14 mouse cellular contexts compared by ENCODE assay signal in genomic region chr2:120660486-120661078, GRCm38 (mm10). TPM values are rescaled to one million over a fixed set of nuclear protein-coding genes. Genes with fewer than 3 reads are reported as not detected.
A peak's percentile ranks its signal among the peaks of the same experiment; 100 is the strongest.
DNase-seq lines count a peak whose midpoint lies in the region; ATAC-seq and TF ChIP-seq lines count a peak whose summit lies in the region.
"Had no signal": no experiment of that assay in that cellular context is flagged by ENCODE, and none has a peak within 500 bp of the region (broad histone marks: within the 10 kb centered on the region; RNA-seq: fewer than 3 reads in every experiment).

No protein-coding gene starts in this region.

- DNase-seq in heart, adult 11 months = peak; percentile 79
- no peak for DNase-seq in heart, postnatal 14 days
- no peak for DNase-seq in lung, adult 2 months
- DNase-seq in embryo, embryonic 11 days = no peak
- no peak for DNase-seq in cerebellum, adult 9-11 months
- DNase-seq: cerebellum, postnatal 36 days had no signal

- H3K27me3 ChIP-seq in lung, embryonic 16.5 days (ENCODE audit: control insufficient read depth, insufficient read depth, low read depth, low read length) = no peaks in the 10 kb centered on the region
- no peaks in the 10 kb centered on the region for H3K27me3 ChIP-seq in liver, embryonic 16.5 days (ENCODE audit: control insufficient read depth, insufficient read depth, low read depth, low read length)
- H3K27me3 ChIP-seq: embryonic facial prominence, embryonic 15.5 days; intestine, embryonic 15.5 days; midbrain, embryonic 15.5 days; neural tube, embryonic 13.5 days had no signal

- H3K9me3 ChIP-seq in lung, embryonic 16.5 days (ENCODE audit: control insufficient read depth, low read length) = no peaks in the 10 kb centered on the region
- H3K9me3 ChIP-seq in liver, embryonic 16.5 days (replicated peaks; ENCODE audit: control insufficient read depth, low read length) = no peaks in the 10 kb centered on the region
- H3K9me3 ChIP-seq: embryonic facial prominence, embryonic 15.5 days; intestine, embryonic 15.5 days; midbrain, embryonic 15.5 days; neural tube, embryonic 13.5 days had no signal

- intact Hi-C loops in heart, postnatal 14 days (cut with DNase I) = no loop called here

- ATAC-seq in lung, embryonic 16.5 days (ENCODE audit: low read depth) = peak; percentile 62
- ATAC-seq in liver, embryonic 16.5 days (ENCODE audit: low read depth) = peak; percentile 84
- ATAC-seq in frontal cortex, adult (ENCODE audit: low TSS enrichment) = no peak
- ATAC-seq: forebrain, embryonic 16.5 days; intestine, embryonic 15.5 days; midbrain, embryonic 15.5 days had no signal

- WGBS in lung, embryonic 16.5 days = 39% methylated on average over 5 of the region's 5 CpGs
- 36% methylated on average over 5 of the region's 5 CpGs for WGBS in lung, adult 2 months
- WGBS in liver, embryonic 16.5 days (ENCODE audit: insufficient replicate concordance) = 22% methylated on average over 5 of the region's 5 CpGs

- H3K9ac ChIP-seq in lung, embryonic 16.5 days (ENCODE audit: low read length) = no peak overlapping the region
- H3K9ac ChIP-seq in liver, embryonic 16.5 days (ENCODE audit: low read depth, low read length) = no peak overlapping the region
- H3K9ac ChIP-seq: embryonic facial prominence, embryonic 15.5 days; intestine, embryonic 15.5 days; midbrain, embryonic 15.5 days; neural tube, embryonic 13.5 days had no signal

- no peak for TF ChIP-seq POLR2A in lung, adult 2 months (IDR thresholded peaks at IDR 0.05; ENCODE audit: borderline replicate concordance, extremely low read depth, low read depth, low read length)

- no peak for TF ChIP-seq CTCF in lung, adult 2 months (IDR thresholded peaks at IDR 0.05; ENCODE audit: insufficient read depth, low read length)

- H3K27ac ChIP-seq in lung, embryonic 16.5 days (ENCODE audit: low read length) = peak overlapping the region; percentile 14
- no peak overlapping the region for H3K27ac ChIP-seq in liver, embryonic 16.5 days (ENCODE audit: low read length)
- H3K27ac ChIP-seq: embryonic facial prominence, embryonic 15.5 days; intestine, embryonic 15.5 days; midbrain, embryonic 15.5 days; neural tube, embryonic 13.5 days had no signal

- H3K36me3 ChIP-seq in lung, embryonic 16.5 days (ENCODE audit: control insufficient read depth, insufficient read depth, low read length) = no peaks in the 10 kb centered on the region; the same call in 1 of the 2 replicates
- H3K36me3 ChIP-seq in liver, embryonic 16.5 days (ENCODE audit: control insufficient read depth, insufficient read depth) = no peaks in the 10 kb centered on the region
- H3K36me3 ChIP-seq: embryonic facial prominence, embryonic 15.5 days; intestine, embryonic 15.5 days; midbrain, embryonic 15.5 days; neural tube, embryonic 13.5 days had no signal

- H3K4me2 ChIP-seq in lung, embryonic 16.5 days (ENCODE audit: low read depth, low read length) = no peak overlapping the region
- no peak overlapping the region; the same call in 1 of the 2 replicates for H3K4me2 ChIP-seq in liver, embryonic 16.5 days (ENCODE audit: low read depth, low read length)
- H3K4me2 ChIP-seq: embryonic facial prominence, embryonic 15.5 days; intestine, embryonic 15.5 days; midbrain, embryonic 15.5 days; neural tube, embryonic 13.5 days had no signal

- H3K4me1 ChIP-seq in lung, embryonic 16.5 days (replicated peaks; ENCODE audit: control insufficient read depth, insufficient read depth, low read length) = peaks cover 19% of the 10 kb centered on the region
- H3K4me1 ChIP-seq in lung, adult 2 months (ENCODE audit: control insufficient read depth, insufficient read depth, low read length) = peaks cover 27% of the 10 kb centered on the region
- H3K4me1 ChIP-seq in liver, embryonic 16.5 days (ENCODE audit: control insufficient read depth, low read depth, low read length) = peaks cover 23% of the 10 kb centered on the region
- H3K4me1 ChIP-seq: embryonic facial prominence, embryonic 15.5 days; intestine, embryonic 15.5 days; midbrain, embryonic 15.5 days had no signal

- H3K4me3 ChIP-seq in lung, embryonic 16.5 days (ENCODE audit: low read length) = no peak overlapping the region
- no peak overlapping the region for H3K4me3 ChIP-seq in lung, adult 2 months (replicated peaks; ENCODE audit: extremely low read depth, low read depth, low read length)
- H3K4me3 ChIP-seq in liver, embryonic 16.5 days (ENCODE audit: low read depth, low read length) = no peak overlapping the region
- H3K4me3 ChIP-seq: embryonic facial prominence, embryonic 15.5 days; intestine, embryonic 15.5 days; midbrain, embryonic 15.5 days; neural tube, embryonic 13.5 days had no signal

RNA-seq across cellular contexts. Expression of gene Stard9, which starts 31.7 kb away (rescaled TPM):
- 10 to 100 TPM; 16.1 to 17.9 TPM for total RNA-seq in heart, postnatal 14 days (2021)
- 10.3 and 14.6 TPM in 2 replicates for polyA plus RNA-seq in lung, embryonic 16.5 days (2015; fragmentation: Nextera tagmentation; extraction: Ambion mirVana)
- polyA plus RNA-seq in lung, adult 2 months (2012; rRNA removed) = 28.3 and 34.7 TPM in 2 replicates
- polyA plus RNA-seq in liver, embryonic 16.5 days (2015; fragmentation: Nextera tagmentation; extraction: Ambion mirVana) = 0.92 and 0.94 TPM in 2 replicates

RNA-seq across cellular contexts. Expression of gene Lrrc57, which starts 51.3 kb away (rescaled TPM):
- total RNA-seq in heart, postnatal 14 days (2021) = 10 to 100 TPM; 13.3 to 13.6 TPM
- polyA plus RNA-seq in lung, embryonic 16.5 days (2015; fragmentation: Nextera tagmentation; extraction: Ambion mirVana) = 29.9 and 31.1 TPM in 2 replicates
- 9.3 and 12.9 TPM in 2 replicates for polyA plus RNA-seq in lung, adult 2 months (2012; rRNA removed)
- 11.4 and 12.7 TPM in 2 replicates for polyA plus RNA-seq in liver, embryonic 16.5 days (2015; fragmentation: Nextera tagmentation; extraction: Ambion mirVana)

RNA-seq across cellular contexts. Expression of gene Haus2, which starts 51.4 kb away (rescaled TPM):
- 10 to 100 TPM in 1 of 2 experiments, 1 to 10 TPM in 1; 9.2 to 10.8 TPM for total RNA-seq in heart, postnatal 14 days (2021)
- 21.6 and 23.1 TPM in 2 replicates for polyA plus RNA-seq in lung, embryonic 16.5 days (2015; fragmentation: Nextera tagmentation; extraction: Ambion mirVana)
- 2.1 and 3.2 TPM in 2 replicates for polyA plus RNA-seq in lung, adult 2 months (2012; rRNA removed)
- 9.1 and 9.7 TPM in 2 replicates for polyA plus RNA-seq in liver, embryonic 16.5 days (2015; fragmentation: Nextera tagmentation; extraction: Ambion mirVana)
